Mouse (Mus musculus) CH12.LX (cell line): ENCODE data around the gene Rras.

Source experiments
- CHD1 ChIP-seq: IDR thresholded peaks from 2 replicates; pipeline ENCODE4 v1.6.1; 2012; ENCODE audit warnings: low read depth, low read length, improper control_type of control experiment, inconsistent platforms
- CHD2 ChIP-seq: IDR thresholded peaks from 2 replicates; pipeline ENCODE4 v1.6.1; 2011; ENCODE audit warnings: low read length, improper control_type of control experiment
- CTCF ChIP-seq, 2 experiments: IDR thresholded peaks in 1 of 2; conservative IDR thresholded peaks in 1 of 2; 2 replicates each; pipeline ENCODE4 v1.5.1; 2011 to 2012; ENCODE audit warnings: low read depth in 2 of 2, low read length in 2 of 2, improper control_type of control experiment in 1 of 2, inconsistent platforms in 1 of 2, mild to moderate bottlenecking in 1 of 2, moderate library complexity in 1 of 2
- ELF1 ChIP-seq: IDR thresholded peaks from 2 replicates; pipeline ENCODE4 v1.6.1; 2014; ENCODE audit warnings: low read depth, mild to moderate bottlenecking, inconsistent platforms, low read length, improper control_type of control experiment
- EP300 ChIP-seq: IDR thresholded peaks from 2 replicates; pipeline ENCODE4 v1.6.1; 2011; ENCODE audit warnings: low read length, improper control_type of control experiment
- ETS1 ChIP-seq: conservative IDR thresholded peaks from 2 replicates; pipeline ENCODE4 v1.6.1; 2012; ENCODE audit warnings: low read depth, mild to moderate bottlenecking, inconsistent platforms, low read length, improper control_type of control experiment, moderate library complexity
- JUND ChIP-seq: conservative IDR thresholded peaks from 2 replicates; pipeline ENCODE4 v1.6.1; 2011; ENCODE audit warnings: low read depth, low read length, improper control_type of control experiment
- MEF2A ChIP-seq: IDR thresholded peaks from 2 replicates; pipeline ENCODE4 v1.6.1; 2014; ENCODE audit warnings: low read depth, mild to moderate bottlenecking, inconsistent platforms, low read length, improper control_type of control experiment, borderline replicate concordance
- MYC ChIP-seq: IDR thresholded peaks from 2 replicates; pipeline ENCODE4 v1.6.1; 2011; ENCODE audit warnings: low read depth, mild to moderate bottlenecking, improper control_type of control experiment, low read length
- POLR2A ChIP-seq: IDR thresholded peaks from 2 replicates; pipeline ENCODE4 v1.6.1; 2011; ENCODE audit warnings: low read depth, mild to moderate bottlenecking, improper control_type of control experiment, low read length
- UBTF ChIP-seq: IDR thresholded peaks from 2 replicates; pipeline ENCODE4 v1.6.1; 2012; ENCODE audit warnings: low read depth, mild to moderate bottlenecking, inconsistent platforms, low read length, improper control_type of control experiment, moderate library complexity
- ZC3H11A ChIP-seq: IDR thresholded peaks from 2 replicates; pipeline ENCODE4 v1.6.1; 2012; ENCODE audit warnings: low read depth, mild to moderate bottlenecking, inconsistent platforms, low read length, improper control_type of control experiment
- ZKSCAN1 ChIP-seq: IDR thresholded peaks from 2 replicates; pipeline ENCODE4 v1.6.1; 2012; ENCODE audit warnings: low read depth, inconsistent platforms, low read length, improper control_type of control experiment, borderline replicate concordance
- ZNF384 ChIP-seq: IDR thresholded peaks from 2 replicates; pipeline ENCODE4 v1.6.1; 2012; ENCODE audit warnings: low read depth, low read length, improper control_type of control experiment, inconsistent platforms

DNA sequence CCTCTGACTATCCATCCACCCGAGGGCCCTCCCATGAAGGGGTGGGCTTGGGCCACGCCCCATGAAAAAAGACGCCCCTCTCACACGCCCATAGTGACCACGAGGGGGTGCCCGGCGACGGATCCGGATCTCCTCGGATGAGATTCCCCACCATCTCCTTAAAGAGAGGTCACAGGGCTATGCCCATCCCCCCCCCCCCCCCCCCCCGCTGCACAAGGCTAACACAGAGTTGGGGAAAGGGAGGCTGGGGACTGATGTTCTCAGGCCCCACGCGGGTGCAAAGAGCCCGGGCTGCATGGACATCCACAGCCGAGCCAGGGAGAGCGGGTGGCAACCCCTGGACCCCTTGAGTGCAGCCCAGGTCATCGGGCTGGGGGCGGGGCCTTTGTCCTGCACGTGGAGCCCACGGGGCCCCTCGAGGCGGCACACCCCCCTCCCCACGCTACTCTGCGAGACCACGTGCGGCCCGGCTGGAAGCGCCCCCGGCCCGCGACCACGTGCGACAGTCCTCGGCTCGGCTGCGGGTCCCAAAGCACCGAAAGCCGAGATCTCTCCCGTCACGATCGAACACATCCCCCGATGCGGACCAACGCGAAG lies 32.1 kb upstream of the Rras start:
- peak; percentile 21; the same call in 1 of the 2 replicates for TF ChIP-seq ETS1
- TF ChIP-seq CTCF (conservative IDR thresholded peaks at IDR 0.05 in 1 of 2, IDR thresholded peaks at IDR 0.05 in 1 of 2; ENCODE audit: low read depth in 2 of 2, low read length in 2 of 2): peak in 1 of 2 experiments; percentile 50; a peak in 2 of 4 replicates
- no peak for TF ChIP-seq EP300
- no peak for TF ChIP-seq POLR2A
- no peak for TF ChIP-seq ELF1
- no peak; the same call in 1 of the 2 replicates for TF ChIP-seq CHD1
- peak; percentile 45; the same call in 1 of the 2 replicates for TF ChIP-seq MEF2A
- peak; percentile 80 for TF ChIP-seq CHD2
- TF ChIP-seq JUND: no peak
- peak; percentile 87 for TF ChIP-seq MYC
- TF ChIP-seq UBTF: no peak
- no peak for TF ChIP-seq ZKSCAN1
- TF ChIP-seq ZNF384: no peak
- TF ChIP-seq ZC3H11A: no peak
